Mouse (Mus musculus): ENCODE results near the gene Drg1. TPM values are rescaled to one million over a fixed set of nuclear protein-coding genes. Genes with fewer than 3 reads are reported as not detected.

The Drg1 gene
- polyA plus RNA-seq, 1 experiment from 2014 or later: 261 TPM

- no peak overlapping the region for H3K9ac ChIP-seq (replicated peaks)
- no peaks in the 10 kb centered on the region for H3K4me1 ChIP-seq (replicated peaks)
- 92% methylated on average over 2 of the region's 2 CpGs for WGBS
- no peak for ATAC-seq
- H3K9me3 ChIP-seq: no peaks in the 10 kb centered on the region
- no peak overlapping the region for H3K4me2 ChIP-seq (replicated peaks)
- H3K27me3 ChIP-seq: no peaks in the 10 kb centered on the region
- no peak overlapping the region for H3K4me3 ChIP-seq (replicated peaks)
- peaks cover 91% of the 10 kb centered on the region for H3K36me3 ChIP-seq
- no peak overlapping the region for H3K27ac ChIP-seq
Measured at GRCm38 (mm10) chr11:3247387-3247786, 18.8 kb downstream of the Drg1 start.

DNA sequence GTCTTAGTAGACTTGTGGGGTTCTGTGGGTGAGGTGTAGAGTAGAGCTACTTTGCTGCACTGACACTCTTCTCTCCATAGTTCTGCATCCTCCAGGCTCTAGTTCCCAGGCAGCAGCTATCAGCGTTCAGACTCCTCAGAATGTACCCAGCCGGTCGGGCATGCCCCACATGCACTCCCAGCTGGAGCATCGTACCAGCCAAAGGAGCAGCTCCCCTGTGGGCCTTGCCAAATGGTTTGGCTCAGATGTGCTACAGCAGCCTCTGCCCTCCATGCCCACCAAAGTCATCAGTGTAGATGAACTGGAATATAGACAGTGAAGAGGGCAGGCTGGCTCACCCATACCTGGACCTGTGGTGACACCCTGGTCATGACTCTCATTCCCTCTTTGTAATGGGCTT lies 22.4 kb downstream of the Drg1 start:
- no peaks in the 10 kb centered on the region for H3K4me1 ChIP-seq (replicated peaks)
- WGBS: 85% methylated on average over 4 of the region's 4 CpGs
- H3K27me3 ChIP-seq: no peaks in the 10 kb centered on the region
- peaks cover 89% of the 10 kb centered on the region for H3K36me3 ChIP-seq
- ATAC-seq: no peak
- H3K9me3 ChIP-seq: no peaks in the 10 kb centered on the region
- no peak overlapping the region for H3K27ac ChIP-seq
- H3K4me2 ChIP-seq (replicated peaks): no peak overlapping the region
- H3K9ac ChIP-seq (replicated peaks): no peak overlapping the region
- H3K4me3 ChIP-seq (replicated peaks): no peak overlapping the region

DNA sequence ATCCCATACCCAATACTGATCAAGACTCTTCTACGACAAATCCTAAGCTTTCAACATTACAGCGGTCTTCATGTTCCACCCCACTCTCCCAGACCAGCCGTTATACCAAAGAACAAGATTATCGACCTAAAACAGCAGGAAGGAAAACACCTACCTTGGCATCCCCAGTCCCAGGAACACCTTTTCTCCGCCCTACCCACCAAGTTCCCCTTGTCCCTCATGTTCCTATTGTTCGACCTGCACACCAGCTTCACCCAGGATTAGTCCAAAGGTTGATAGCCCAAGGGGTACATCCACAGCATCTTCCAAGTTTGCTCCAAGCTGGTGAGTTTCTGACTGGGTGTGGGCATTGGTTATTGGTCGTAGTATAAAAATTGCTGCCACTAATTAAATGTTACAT lies 23.8 kb downstream of the Drg1 start:
- H3K27ac ChIP-seq: no peak overlapping the region
- 95% methylated on average over 7 of the region's 7 CpGs for WGBS
- H3K4me3 ChIP-seq (replicated peaks): no peak overlapping the region
- no peak overlapping the region for H3K9ac ChIP-seq (replicated peaks)
- no peak for ATAC-seq
- no peaks in the 10 kb centered on the region for H3K9me3 ChIP-seq
- H3K4me2 ChIP-seq (replicated peaks): no peak overlapping the region
- no peaks in the 10 kb centered on the region for H3K4me1 ChIP-seq (replicated peaks)
- H3K27me3 ChIP-seq: no peaks in the 10 kb centered on the region
- H3K36me3 ChIP-seq: peaks cover 88% of the 10 kb centered on the region

GRCm38 (mm10) chr11:3235277-3235676 lies 30.9 kb downstream of the Drg1 start:
- no peak overlapping the region for H3K4me2 ChIP-seq (replicated peaks)
- H3K4me3 ChIP-seq (replicated peaks): no peak overlapping the region
- H3K36me3 ChIP-seq: peaks cover 86% of the 10 kb centered on the region
- H3K27ac ChIP-seq: no peak overlapping the region
- no peaks in the 10 kb centered on the region for H3K4me1 ChIP-seq (replicated peaks)
- ATAC-seq: no peak
- WGBS: 89% methylated on average over 5 of the region's 5 CpGs
- no peaks in the 10 kb centered on the region for H3K9me3 ChIP-seq
- H3K27me3 ChIP-seq: no peaks in the 10 kb centered on the region
- no peak overlapping the region for H3K9ac ChIP-seq (replicated peaks)

DNA sequence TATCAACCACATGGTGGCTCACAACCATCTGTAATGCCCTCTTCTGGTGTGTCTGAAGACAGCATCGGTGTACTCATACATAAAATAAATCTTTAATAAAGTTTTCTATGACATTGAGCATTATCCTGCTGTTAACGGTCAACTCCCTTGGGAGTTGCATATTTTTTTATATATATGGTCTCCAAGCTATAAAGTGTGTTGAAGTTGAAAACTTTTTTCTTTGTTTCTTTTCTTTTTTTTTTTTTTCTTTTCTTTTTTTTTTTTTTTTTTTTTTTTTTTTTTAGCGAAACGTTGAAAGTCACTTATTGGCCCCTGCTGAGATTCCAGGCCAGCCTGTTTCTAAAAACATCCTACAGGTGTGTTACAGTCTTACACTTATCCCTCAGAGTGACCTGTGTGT lies 32.5 kb downstream of the Drg1 start:
- Histone ChIP-seq H3K36me3 (peaks cover 86% of the 10 kb centered on the region), H3K27ac (no peak overlapping the region), H3K9me3 (no peaks in the 10 kb centered on the region), H3K4me1 (replicated peaks) (no peaks in the 10 kb centered on the region), H3K27me3 (no peaks in the 10 kb centered on the region), H3K4me3 (replicated peaks) (no peak overlapping the region), H3K4me2 (replicated peaks) (no peak overlapping the region), H3K9ac (replicated peaks) (no peak overlapping the region)
- no peak for ATAC-seq
- WGBS: 95% methylated on average over 4 of the region's 4 CpGs

DNA sequence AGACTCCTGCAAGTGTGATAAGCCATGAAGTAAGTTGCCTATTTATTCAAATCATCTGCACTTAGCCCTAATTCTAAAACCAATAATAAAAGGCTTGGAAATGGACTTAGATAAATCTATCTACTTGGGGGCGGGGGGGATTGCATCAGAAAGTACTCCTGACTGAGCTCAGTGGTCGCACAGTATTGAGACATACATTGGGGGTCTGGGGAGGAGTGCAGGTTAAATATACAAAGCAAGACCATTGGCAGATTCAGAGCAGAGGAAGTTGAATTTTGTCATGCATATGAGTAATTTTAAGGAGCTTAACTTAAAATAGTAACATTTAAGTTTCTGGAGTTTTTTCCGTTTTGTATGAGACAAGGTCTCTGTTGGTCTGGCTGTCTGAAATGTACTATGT lies 34.0 kb downstream of the Drg1 start:
- no peaks in the 10 kb centered on the region for H3K4me1 ChIP-seq (replicated peaks)
- no peak overlapping the region for H3K27ac ChIP-seq
- no peaks in the 10 kb centered on the region for H3K9me3 ChIP-seq
- no peak for ATAC-seq
- no peaks in the 10 kb centered on the region for H3K27me3 ChIP-seq
- H3K36me3 ChIP-seq: peaks cover 82% of the 10 kb centered on the region
- H3K4me2 ChIP-seq (replicated peaks): no peak overlapping the region
- 92% methylated on average over 3 of the region's 3 CpGs for WGBS
- H3K9ac ChIP-seq (replicated peaks): no peak overlapping the region
- no peak overlapping the region for H3K4me3 ChIP-seq (replicated peaks)

- 100% methylated on average over 3 of the region's 3 CpGs for WGBS
- Histone ChIP-seq H3K36me3 (peaks cover 80% of the 10 kb centered on the region), H3K4me1 (replicated peaks) (no peaks in the 10 kb centered on the region), H3K9ac (replicated peaks) (no peak overlapping the region), H3K27me3 (no peaks in the 10 kb centered on the region), H3K4me2 (replicated peaks) (no peak overlapping the region), H3K9me3 (no peaks in the 10 kb centered on the region), H3K4me3 (replicated peaks) (no peak overlapping the region), H3K27ac (no peak overlapping the region)
- no peak for ATAC-seq
Measured at GRCm38 (mm10) chr11:3227113-3227512, 39.1 kb downstream of the Drg1 start.

GRCm38 (mm10) chr11:3223105-3223504 lies 43.1 kb downstream of the Drg1 start:
- no peaks in the 10 kb centered on the region for H3K4me1 ChIP-seq (replicated peaks)
- H3K4me2 ChIP-seq (replicated peaks): no peak overlapping the region
- WGBS: 84% methylated on average over 5 of the region's 5 CpGs
- H3K27ac ChIP-seq: no peak overlapping the region
- no peaks in the 10 kb centered on the region for H3K27me3 ChIP-seq
- no peak for ATAC-seq
- H3K9me3 ChIP-seq: no peaks in the 10 kb centered on the region
- no peak overlapping the region for H3K4me3 ChIP-seq (replicated peaks)
- no peak overlapping the region for H3K9ac ChIP-seq (replicated peaks)
- H3K36me3 ChIP-seq: peaks cover 78% of the 10 kb centered on the region

- H3K27ac ChIP-seq: no peak overlapping the region
- WGBS: 88% methylated on average over 1 of the region's 1 CpGs
- no peak overlapping the region for H3K9ac ChIP-seq (replicated peaks)
- no peak overlapping the region for H3K4me3 ChIP-seq (replicated peaks)
- H3K4me1 ChIP-seq (replicated peaks): no peaks in the 10 kb centered on the region
- H3K9me3 ChIP-seq: no peaks in the 10 kb centered on the region
- H3K4me2 ChIP-seq (replicated peaks): no peak overlapping the region
- no peak for ATAC-seq
- peaks cover 70% of the 10 kb centered on the region for H3K36me3 ChIP-seq
- no peaks in the 10 kb centered on the region for H3K27me3 ChIP-seq
Measured at GRCm38 (mm10) chr11:3212526-3212925, 53.7 kb downstream of the Drg1 start.

- ATAC-seq: no peak
- H3K4me2 ChIP-seq (replicated peaks): no peak overlapping the region
- no peak overlapping the region for H3K27ac ChIP-seq
- H3K9ac ChIP-seq (replicated peaks): no peak overlapping the region
- WGBS: 96% methylated on average over 3 of the region's 3 CpGs
- H3K4me1 ChIP-seq (replicated peaks): peaks cover 17% of the 10 kb centered on the region
- H3K27me3 ChIP-seq: no peaks in the 10 kb centered on the region
- no peak overlapping the region for H3K4me3 ChIP-seq (replicated peaks)
- peaks cover 48% of the 10 kb centered on the region for H3K36me3 ChIP-seq
- no peaks in the 10 kb centered on the region for H3K9me3 ChIP-seq
Measured at GRCm38 (mm10) chr11:3206783-3207182, 59.4 kb downstream of the Drg1 start.

- H3K27me3 ChIP-seq: no peaks in the 10 kb centered on the region
- no peak overlapping the region for H3K4me3 ChIP-seq (replicated peaks)
- H3K36me3 ChIP-seq: peaks cover 42% of the 10 kb centered on the region
- H3K4me1 ChIP-seq (replicated peaks): peaks cover 17% of the 10 kb centered on the region
- no peaks in the 10 kb centered on the region for H3K9me3 ChIP-seq
- no peak overlapping the region for H3K9ac ChIP-seq (replicated peaks)
- H3K27ac ChIP-seq: no peak overlapping the region
- 95% methylated on average over 3 of the region's 3 CpGs for WGBS
- no peak overlapping the region for H3K4me2 ChIP-seq (replicated peaks)
- no peak for ATAC-seq
Measured at GRCm38 (mm10) chr11:3205207-3205606, 61.0 kb downstream of the Drg1 start.

GRCm38 (mm10) chr11:3203771-3204170 lies 62.4 kb downstream of the Drg1 start:
- Histone ChIP-seq H3K27me3 (no peaks in the 10 kb centered on the region), H3K9me3 (no peaks in the 10 kb centered on the region), H3K36me3 (peaks cover 31% of the 10 kb centered on the region), H3K4me2 (replicated peaks) (peak overlapping the region; percentile 44), H3K27ac (no peak overlapping the region), H3K4me1 (replicated peaks) (peaks cover 17% of the 10 kb centered on the region), H3K4me3 (replicated peaks) (peak overlapping the region; percentile 41), H3K9ac (replicated peaks) (no peak overlapping the region)
- 92% methylated on average over 2 of the region's 2 CpGs for WGBS
- ATAC-seq: no peak

GRCm38 (mm10) chr11:3202781-3203441 lies 63.3 kb downstream of the Drg1 start:
- Histone ChIP-seq H3K4me2 (replicated peaks) (peak overlapping the region; percentile 44), H3K27ac (peak overlapping the region; percentile 16), H3K27me3 (no peaks in the 10 kb centered on the region), H3K36me3 (peaks cover 24% of the 10 kb centered on the region), H3K4me3 (replicated peaks) (peak overlapping the region; percentile 41), H3K4me1 (replicated peaks) (peaks cover 17% of the 10 kb centered on the region), H3K9me3 (no peaks in the 10 kb centered on the region), H3K9ac (replicated peaks) (peak overlapping the region; percentile 55)
- 1% methylated on average over 26 of the region's 57 CpGs for WGBS
- ATAC-seq: peak; percentile 52

All from midbrain, embryonic 13.5 days (tissue).